Mouse (Mus musculus) bone marrow, adult 2 months (tissue): Measurements from ENCODE around the gene Tppp.

Source experiments
- CTCF ChIP-seq: fragments of 200-500 bp; IDR thresholded peaks from 2 replicates; pipeline ENCODE4 v1.5.1; 2011; ENCODE audit warnings: low read length, control low read depth; ENCODE audit not compliant: control insufficient read depth, insufficient read depth
- POLR2A ChIP-seq: fragments of 200-500 bp; IDR thresholded peaks from 2 replicates; pipeline ENCODE4 v1.6.1; 2011; ENCODE audit warnings: low read depth, mild to moderate bottlenecking, control low read depth, low read length, borderline replicate concordance; ENCODE audit not compliant: control insufficient read depth

GRCm38 (mm10) chr13:73991267-73991666 is 17.9 kb upstream of the Tppp start:
- TF ChIP-seq POLR2A: no peak
- no peak for TF ChIP-seq CTCF
